Mouse (Mus musculus) hindbrain, embryonic 10.5 days (tissue): ENCODE results near the gene Hoxc5. TPM values are rescaled to one million over a fixed set of nuclear protein-coding genes. Genes with fewer than 3 reads are reported as not detected.

ENCODE experiments used
- DNase-seq: peaks from one replicate; pipeline ENCODE4 v3.0.0-alpha.2; 2017; ENCODE audit warnings: low spot score
- H3K27ac ChIP-seq: fragments of 300-500 bp; sonication (generic); 2 replicates; pipeline ENCODE4 v1.5.1; 2016; ENCODE audit warnings: mild to moderate bottlenecking, moderate library complexity
- H3K27me3 ChIP-seq: fragments of 300-500 bp; sonication (generic); 2 replicates; pipeline ENCODE4 v1.6.1; 2016; ENCODE audit warnings: mild to moderate bottlenecking; ENCODE audit not compliant: poor library complexity, insufficient read depth, severe bottlenecking
- H3K36me3 ChIP-seq: fragments of 300-500 bp; sonication (generic); 2 replicates; pipeline ENCODE4 v1.6.1; 2016; ENCODE audit warnings: mild to moderate bottlenecking, moderate library complexity
- H3K4me1 ChIP-seq: fragments of 300-500 bp; sonication (generic); replicated peaks from 2 replicates; pipeline ENCODE4 v1.6.1; 2016; ENCODE audit warnings: mild to moderate bottlenecking
- H3K4me3 ChIP-seq: fragments of 300-500 bp; sonication (generic); 2 replicates; pipeline ENCODE4 v1.5.1; 2016; ENCODE audit warnings: mild to moderate bottlenecking, moderate library complexity
- H3K9me3 ChIP-seq: fragments of 300-500 bp; sonication (generic); 2 replicates; pipeline ENCODE4 v1.6.1; 2016; ENCODE audit warnings: mild to moderate bottlenecking, moderate library complexity
- WGBS: fragments of 180-500 bp; shearing (Covaris S2); methylation state at CpG from one replicate; pipeline ENCODE4 v1.1.7; 2016; 5-methylcytosine and 5-hydroxymethylcytosine counted together
- polyA plus RNA-seq: library from polyadenylated mRNA; unstranded; fragments of >200 nt; fragmentation: Nextera tagmentation; extraction: Ambion mirVana; gene quantifications from 2 replicates; pipeline ENCODE4 v1.2.1, GENCODE M21; 2016

Hoxc5 gene
- polyA plus RNA-seq, 1 experiment from 2014 or later = 10.8 TPM

GRCm38 (mm10) chr15:103015406-103016166, 48.3 kb downstream of the Hoxc5 start:
- peak; percentile 51 for DNase-seq
- WGBS = 1% methylated on average over 19 of the region's 19 CpGs
- Histone ChIP-seq H3K4me1 (peaks cover 5% of the 10 kb centered on the region; the same call in 1 of the 2 replicates), H3K27ac (no peak overlapping the region), H3K4me3 (peak overlapping the region; percentile 26; the same call in 1 of the 2 replicates), H3K36me3 (no peaks in the 10 kb centered on the region), H3K27me3 (peaks cover 100% of the 10 kb centered on the region), H3K9me3 (no peaks in the 10 kb centered on the region)

- Histone ChIP-seq H3K4me1 (peaks cover 5% of the 10 kb centered on the region; the same call in 1 of the 2 replicates), H3K27me3 (peaks cover 100% of the 10 kb centered on the region), H3K9me3 (no peaks in the 10 kb centered on the region), H3K36me3 (no peaks in the 10 kb centered on the region), H3K4me3 (no peak within 1 kb of the TSS), H3K27ac (no peak within 1 kb of the TSS)
- no peak for DNase-seq
- 4% methylated on average over 9 of the region's 9 CpGs for WGBS
These were observed 51.4 kb downstream of the Hoxc5 start, which contains the start of gene Hoxc4 for GRCm38 (mm10) chr15:103018636-103019035. Gene Hoxc4 (plus strand): TSS chr15:103018934.

GRCm38 (mm10) chr15:103020899-103021418, 53.7 kb downstream of the Hoxc5 start:
- Histone ChIP-seq H3K27ac (no peak overlapping the region), H3K4me1 (no peaks in the 10 kb centered on the region), H3K9me3 (no peaks in the 10 kb centered on the region), H3K27me3 (peaks cover 100% of the 10 kb centered on the region), H3K4me3 (no peak overlapping the region), H3K36me3 (no peaks in the 10 kb centered on the region)
- WGBS = 2% methylated on average over 8 of the region's 8 CpGs
- no peak for DNase-seq

- Histone ChIP-seq H3K9me3 (no peaks in the 10 kb centered on the region), H3K36me3 (no peaks in the 10 kb centered on the region), H3K27ac (no peak overlapping the region), H3K27me3 (peaks cover 100% of the 10 kb centered on the region), H3K4me3 (no peak overlapping the region), H3K4me1 (no peaks in the 10 kb centered on the region)
- DNase-seq = no peak
- 8% methylated on average over 8 of the region's 8 CpGs for WGBS
These were observed 54.3 kb downstream of the Hoxc5 start for GRCm38 (mm10) chr15:103021544-103021943.

GRCm38 (mm10) chr15:103024131-103024530, 56.9 kb downstream of the Hoxc5 start:
- H3K27me3 ChIP-seq = peaks cover 100% of the 10 kb centered on the region

GRCm38 (mm10) chr15:103027266-103028235, 60.3 kb downstream of the Hoxc5 start:
- Histone ChIP-seq H3K4me1 (no peaks in the 10 kb centered on the region), H3K4me3 (no peak overlapping the region), H3K27ac (no peak overlapping the region), H3K36me3 (no peaks in the 10 kb centered on the region), H3K27me3 (peaks cover 100% of the 10 kb centered on the region), H3K9me3 (no peaks in the 10 kb centered on the region)
- WGBS = under 1% methylated on average over 43 of the region's 43 CpGs
- DNase-seq = peak; percentile 43

More at GRCm38 (mm10) chr15:103024131-103024530, 56.9 kb downstream of the Hoxc5 start:
- WGBS = 1% methylated on average over 2 of the region's 2 CpGs
- H3K36me3 ChIP-seq = no peaks in the 10 kb centered on the region
- DNase-seq = peak; percentile 2
- H3K9me3 ChIP-seq = no peaks in the 10 kb centered on the region
- H3K4me3 ChIP-seq = no peak overlapping the region
- no peak overlapping the region for H3K27ac ChIP-seq
- no peaks in the 10 kb centered on the region for H3K4me1 ChIP-seq

- Histone ChIP-seq H3K9me3 (no peaks in the 10 kb centered on the region), H3K27me3 (peaks cover 100% of the 10 kb centered on the region), H3K4me1 (0 out of 2 replicates have a peak, but pooled peaks cover under 1% of the 10 kb centered on the region), H3K4me3 (no peak overlapping the region), H3K27ac (no peak overlapping the region), H3K36me3 (no peaks in the 10 kb centered on the region)
- peak; percentile 12 for DNase-seq
- WGBS = 8% methylated on average over 9 of the region's 9 CpGs
These were observed 61.8 kb downstream of the Hoxc5 start for GRCm38 (mm10) chr15:103028916-103029512.

GRCm38 (mm10) chr15:103030142-103030541, 62.9 kb downstream of the Hoxc5 start:
- no peak overlapping the region for H3K27ac ChIP-seq
- H3K4me3 ChIP-seq = no peak overlapping the region
- peaks cover 7% of the 10 kb centered on the region; the same call in 1 of the 2 replicates for H3K4me1 ChIP-seq
- H3K36me3 ChIP-seq = no peaks in the 10 kb centered on the region
- peaks cover 100% of the 10 kb centered on the region for H3K27me3 ChIP-seq
- H3K9me3 ChIP-seq = no peaks in the 10 kb centered on the region
- DNase-seq = peak; percentile 19
- 3% methylated on average over 8 of the region's 8 CpGs for WGBS

GRCm38 (mm10) chr15:103032167-103032566, 64.9 kb downstream of the Hoxc5 start:
- Histone ChIP-seq H3K9me3 (no peaks in the 10 kb centered on the region), H3K36me3 (no peaks in the 10 kb centered on the region), H3K27me3 (peaks cover 100% of the 10 kb centered on the region), H3K27ac (no peak overlapping the region), H3K4me1 (peaks cover 7% of the 10 kb centered on the region; the same call in 1 of the 2 replicates), H3K4me3 (no peak overlapping the region)
- DNase-seq = peak; percentile 12
- 0% methylated on average over 3 of the region's 3 CpGs for WGBS

GRCm38 (mm10) chr15:103032646-103033575, 65.7 kb downstream of the Hoxc5 start:
- H3K36me3 ChIP-seq = no peaks in the 10 kb centered on the region
- DNase-seq = peak; percentile 37
- H3K27ac ChIP-seq = no peak overlapping the region
- 1% methylated on average over 26 of the region's 26 CpGs for WGBS
- H3K9me3 ChIP-seq = no peaks in the 10 kb centered on the region
- no peak overlapping the region for H3K4me3 ChIP-seq
- peaks cover 7% of the 10 kb centered on the region; the same call in 1 of the 2 replicates for H3K4me1 ChIP-seq
- peaks cover 100% of the 10 kb centered on the region for H3K27me3 ChIP-seq

GRCm38 (mm10) chr15:103034043-103034806, 67.0 kb downstream of the Hoxc5 start:
- WGBS = under 1% methylated on average over 24 of the region's 24 CpGs
- peaks cover 100% of the 10 kb centered on the region for H3K27me3 ChIP-seq
- H3K4me3 ChIP-seq = peak overlapping the region; percentile 42
- H3K27ac ChIP-seq = no peak overlapping the region
- H3K36me3 ChIP-seq = no peaks in the 10 kb centered on the region
- H3K9me3 ChIP-seq = no peaks in the 10 kb centered on the region
- DNase-seq = peak; percentile 38
- peaks cover 7% of the 10 kb centered on the region; the same call in 1 of the 2 replicates for H3K4me1 ChIP-seq
